Mouse (Mus musculus): ENCODE measurements at regions not wholly inside any gene's neighbourhood (a gene's known extent, or its start where the extent isn't known, plus 50 kb on each side); places are given as distances from the start of the nearest gene placed in this dataset.

GRCm38 (mm10) chr11:32978899-32979298, 154.5 kb upstream of the Smim23 start:
- no peak for DNase-seq

GRCm38 (mm10) chr11:32976572-32976971, 152.2 kb upstream of the Smim23 start:
- no peak for DNase-seq

- no peak for DNase-seq
Observed at GRCm38 (mm10) chr11:32973453-32973852, 149.0 kb upstream of the Smim23 start.

GRCm38 (mm10) chr11:32965418-32965817, 141.0 kb upstream of the Smim23 start:
- no peak for DNase-seq

GRCm38 (mm10) chr11:32963625-32964293, 139.4 kb upstream of the Smim23 start:
- DNase-seq: no peak

GRCm38 (mm10) chr11:32961600-32961999, 137.2 kb upstream of the Smim23 start:
- no peak for DNase-seq

GRCm38 (mm10) chr11:32958961-32959360, 134.6 kb upstream of the Smim23 start:
- no peak for DNase-seq

DNA sequence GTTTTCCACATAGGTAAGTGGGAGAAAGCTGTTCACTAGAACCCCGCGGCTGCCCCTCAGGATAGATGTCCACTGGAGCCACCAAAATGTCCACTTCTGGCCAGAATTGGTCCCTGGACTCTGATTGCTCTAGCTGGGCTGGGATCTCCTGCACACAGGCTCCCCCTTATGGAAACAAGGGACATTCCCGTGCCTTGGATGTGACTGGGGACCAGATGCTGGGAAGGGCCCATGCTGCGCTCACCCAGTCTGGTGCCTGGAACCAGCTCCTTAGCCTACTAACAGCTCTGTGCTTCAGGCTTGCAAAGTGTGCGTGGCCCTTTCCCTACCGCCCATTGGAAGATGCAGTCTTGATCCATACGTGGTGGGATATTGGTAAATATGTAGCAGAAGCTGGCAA, 132.6 kb upstream of the Smim23 start:
- DNase-seq: peak; percentile 24

GRCm38 (mm10) chr11:32952271-32952670, 127.9 kb upstream of the Smim23 start:
- no peak for DNase-seq

- no peak for DNase-seq
Observed at GRCm38 (mm10) chr11:32948132-32948531, 123.7 kb upstream of the Smim23 start.

DNA sequence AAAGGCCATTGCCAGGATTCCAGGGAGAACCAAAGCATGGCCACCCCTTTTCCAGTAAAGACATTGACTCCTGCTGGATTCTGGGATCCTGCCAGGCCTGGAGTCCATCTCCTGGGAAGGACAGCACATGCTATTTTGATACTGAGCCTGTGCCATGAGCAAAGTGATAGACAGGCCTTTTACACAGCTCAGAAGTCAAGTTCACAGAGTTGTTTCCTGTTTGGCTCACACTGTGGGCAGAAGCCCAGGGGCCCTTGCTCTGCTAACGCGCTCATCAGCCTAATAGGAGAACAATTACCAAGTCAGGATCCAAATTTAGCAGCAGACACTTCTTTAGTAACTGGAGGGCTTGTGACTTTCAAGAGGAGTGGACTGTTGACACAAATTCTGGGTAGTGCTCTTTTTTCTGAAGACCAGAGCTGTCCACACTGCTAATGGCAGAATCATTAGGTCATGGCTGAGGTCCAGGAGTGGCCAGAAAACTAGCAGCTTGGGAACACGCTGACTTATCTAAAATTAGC, 122.1 kb upstream of the Smim23 start:
- peak; percentile 20 for DNase-seq

- DNase-seq: no peak
Observed at GRCm38 (mm10) chr11:32945071-32945470, 120.7 kb upstream of the Smim23 start.

GRCm38 (mm10) chr11:32941331-32942009, 117.1 kb upstream of the Smim23 start:
- no peak for DNase-seq

- DNase-seq: no peak
Observed at GRCm38 (mm10) chr11:32939102-32939501, 114.7 kb upstream of the Smim23 start.

DNA sequence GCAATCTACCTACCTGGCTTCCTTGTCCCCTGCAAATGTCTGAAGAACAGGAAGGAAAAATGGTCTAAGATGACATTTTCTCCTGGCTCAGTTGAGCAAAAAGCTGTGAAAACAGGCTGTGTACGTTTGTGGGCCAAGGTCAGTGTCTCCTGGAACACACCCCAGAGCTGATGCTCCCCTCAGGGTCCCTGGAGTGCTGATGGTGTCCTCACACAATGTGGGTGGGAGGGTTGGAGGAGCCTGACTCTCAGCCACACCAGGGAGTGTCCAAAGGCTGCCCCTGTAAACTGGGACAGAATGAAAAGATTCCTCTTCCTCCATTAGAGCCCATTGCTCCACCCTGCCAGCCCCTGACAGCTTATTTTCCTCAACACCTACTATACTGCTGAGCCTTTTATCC, 112.8 kb upstream of the Smim23 start:
- peak; percentile 39 for DNase-seq

- no peak for DNase-seq
Observed at GRCm38 (mm10) chr11:32931928-32932327, 107.5 kb upstream of the Smim23 start.

DNA sequence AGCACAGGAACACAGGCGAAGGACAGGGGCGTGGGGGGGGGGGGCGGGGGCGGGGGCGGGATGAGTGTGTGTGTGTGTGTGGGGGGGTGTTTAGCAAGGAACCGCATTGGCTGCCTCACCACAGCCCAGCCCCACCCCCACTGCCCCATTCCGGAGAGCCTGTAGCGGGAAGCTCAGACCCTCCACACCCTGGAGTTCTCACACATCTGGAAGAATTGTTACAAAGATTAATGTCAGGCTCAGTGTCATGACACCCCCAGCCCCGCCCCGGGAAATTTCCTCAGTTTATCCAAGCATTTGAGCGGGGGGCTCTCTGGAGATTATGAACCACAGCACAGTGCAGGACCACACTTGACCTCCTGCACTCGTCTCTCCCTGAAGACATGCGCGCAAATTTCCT, 106.6 kb upstream of the Smim23 start:
- DNase-seq: no peak

DNA sequence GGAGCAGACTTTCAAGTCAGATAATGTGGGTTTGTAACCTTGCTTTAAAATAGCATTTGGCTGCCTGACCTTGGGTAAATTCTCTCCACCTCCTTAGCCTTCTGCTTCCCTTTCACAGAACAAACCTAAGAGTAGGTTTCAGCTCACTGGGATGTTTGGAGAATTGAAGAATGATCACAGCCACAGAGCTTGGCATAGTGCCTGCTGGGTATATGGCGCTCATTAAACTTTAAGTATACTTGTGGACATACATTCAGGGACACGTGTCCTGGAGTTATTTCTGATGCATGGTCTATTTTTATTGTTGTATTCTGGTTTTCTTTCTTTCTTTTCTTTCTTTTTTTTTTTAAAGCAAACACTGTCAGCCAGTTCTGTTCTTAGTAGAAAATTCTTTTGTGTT, 104.4 kb upstream of the Smim23 start:
- DNase-seq: no peak

DNA sequence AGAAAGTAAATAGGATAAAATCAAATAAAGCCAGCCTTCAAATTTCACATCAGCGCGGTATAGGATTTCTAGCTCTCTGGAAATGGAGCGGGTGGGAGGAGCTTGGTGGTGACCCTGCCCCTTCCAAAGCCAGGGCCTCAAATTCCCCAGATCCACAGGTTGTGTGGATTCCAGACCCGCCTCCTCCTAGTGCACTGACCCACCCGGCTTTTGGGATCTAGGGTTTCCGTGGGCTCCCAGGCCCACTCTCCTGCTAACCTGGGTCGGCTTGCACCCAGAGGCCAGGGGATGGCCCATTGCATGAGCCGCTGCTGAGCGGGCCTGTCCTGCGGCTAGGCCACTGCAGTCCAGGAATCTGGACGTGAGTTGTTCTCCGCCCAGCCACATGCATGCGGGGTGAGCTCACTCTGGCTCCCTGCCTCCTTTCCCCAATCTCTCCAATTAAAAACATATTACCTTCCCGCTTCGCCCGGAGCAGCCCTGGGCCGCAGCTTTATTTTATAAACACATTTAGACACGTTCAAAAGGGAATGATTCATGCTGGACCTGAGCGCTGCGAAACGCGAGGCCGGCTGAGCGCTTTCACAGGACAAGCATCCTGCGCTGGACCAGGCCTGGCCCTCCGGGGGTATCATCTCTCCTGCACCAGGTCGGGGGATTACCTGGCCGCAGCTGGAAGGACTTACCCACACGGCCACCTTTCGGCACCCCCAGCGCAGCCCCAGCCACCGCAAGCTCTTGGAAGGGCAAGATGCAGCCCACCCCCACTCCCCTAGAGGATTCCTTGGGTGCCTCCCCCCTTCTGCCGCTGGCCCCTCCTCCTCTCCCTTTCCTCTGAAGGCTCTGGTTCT, 101.2 kb upstream of the Smim23 start:
- DNase-seq: peak; percentile 67

GRCm38 (mm10) chr11:32924932-32925331, 100.5 kb upstream of the Smim23 start:
- no peak for DNase-seq

GRCm38 (mm10) chr11:32913071-32913470, 88.7 kb upstream of the Smim23 start:
- no peak for DNase-seq

- DNase-seq: no peak
Observed at GRCm38 (mm10) chr11:32911791-32912190, 87.4 kb upstream of the Smim23 start.
